Mouse (Mus musculus) neural tube, embryonic 15.5 days (tissue): ENCODE data around the gene Tradd. TPM values are rescaled to one million over a fixed set of nuclear protein-coding genes. Genes with fewer than 3 reads are reported as not detected.

Experiments used
- ATAC-seq: fragments of 200-750 bp; cut with Nextera tagmentation; 2 replicates; pipeline ENCODE4 v1.8.0; 2017; ENCODE audit warnings: mild to moderate bottlenecking, moderate TSS enrichment, moderate library complexity; ENCODE audit not compliant: low FRiP score
- H3K27ac ChIP-seq: fragments of 300-500 bp; sonication (generic); replicated peaks from 2 replicates; pipeline ENCODE4 v1.5.1; 2015; ENCODE audit warnings: mild to moderate bottlenecking, inconsistent platforms
- H3K27me3 ChIP-seq: fragments of 300-500 bp; sonication (generic); replicated peaks from 2 replicates; pipeline ENCODE4 v1.6.1; 2015; ENCODE audit warnings: inconsistent platforms
- H3K36me3 ChIP-seq: fragments of 300-500 bp; sonication (generic); 2 replicates; pipeline ENCODE4 v1.6.1; 2015; ENCODE audit warnings: inconsistent platforms
- H3K4me1 ChIP-seq: fragments of 300-500 bp; sonication (generic); 2 replicates; pipeline ENCODE4 v1.6.1; 2015; ENCODE audit warnings: inconsistent platforms
- H3K4me2 ChIP-seq: fragments of 300-500 bp; sonication (generic); 2 replicates; pipeline ENCODE4 v1.6.1; 2015; ENCODE audit warnings: inconsistent platforms, mild to moderate bottlenecking, moderate library complexity
- H3K4me3 ChIP-seq: fragments of 300-500 bp; sonication (generic); replicated peaks from 2 replicates; pipeline ENCODE4 v1.5.1; 2015; ENCODE audit warnings: mild to moderate bottlenecking, inconsistent platforms
- H3K9ac ChIP-seq: fragments of 300-500 bp; sonication (generic); replicated peaks from 2 replicates; pipeline ENCODE4 v1.6.1; 2015; ENCODE audit warnings: mild to moderate bottlenecking, inconsistent platforms
- H3K9me3 ChIP-seq: fragments of 300-500 bp; sonication (generic); replicated peaks from 2 replicates; pipeline ENCODE4 v1.6.1; 2016; ENCODE audit warnings: inconsistent platforms
- WGBS: fragments of 180-500 bp; shearing (Covaris S2); methylation state at CpG from one replicate; pipeline ENCODE4 v1.1.7; 2015; ENCODE audit warnings: mixed read lengths; 5-methylcytosine and 5-hydroxymethylcytosine counted together
- polyA plus RNA-seq: library from polyadenylated mRNA; unstranded; fragments of >200 nt; fragmentation: Nextera tagmentation; extraction: Ambion mirVana; gene quantifications from 2 replicates; pipeline ENCODE4 v1.2.1, GENCODE M21; 2015

Tradd gene
- 20.7 and 24.3 TPM in 2 replicates for polyA plus RNA-seq

DNA sequence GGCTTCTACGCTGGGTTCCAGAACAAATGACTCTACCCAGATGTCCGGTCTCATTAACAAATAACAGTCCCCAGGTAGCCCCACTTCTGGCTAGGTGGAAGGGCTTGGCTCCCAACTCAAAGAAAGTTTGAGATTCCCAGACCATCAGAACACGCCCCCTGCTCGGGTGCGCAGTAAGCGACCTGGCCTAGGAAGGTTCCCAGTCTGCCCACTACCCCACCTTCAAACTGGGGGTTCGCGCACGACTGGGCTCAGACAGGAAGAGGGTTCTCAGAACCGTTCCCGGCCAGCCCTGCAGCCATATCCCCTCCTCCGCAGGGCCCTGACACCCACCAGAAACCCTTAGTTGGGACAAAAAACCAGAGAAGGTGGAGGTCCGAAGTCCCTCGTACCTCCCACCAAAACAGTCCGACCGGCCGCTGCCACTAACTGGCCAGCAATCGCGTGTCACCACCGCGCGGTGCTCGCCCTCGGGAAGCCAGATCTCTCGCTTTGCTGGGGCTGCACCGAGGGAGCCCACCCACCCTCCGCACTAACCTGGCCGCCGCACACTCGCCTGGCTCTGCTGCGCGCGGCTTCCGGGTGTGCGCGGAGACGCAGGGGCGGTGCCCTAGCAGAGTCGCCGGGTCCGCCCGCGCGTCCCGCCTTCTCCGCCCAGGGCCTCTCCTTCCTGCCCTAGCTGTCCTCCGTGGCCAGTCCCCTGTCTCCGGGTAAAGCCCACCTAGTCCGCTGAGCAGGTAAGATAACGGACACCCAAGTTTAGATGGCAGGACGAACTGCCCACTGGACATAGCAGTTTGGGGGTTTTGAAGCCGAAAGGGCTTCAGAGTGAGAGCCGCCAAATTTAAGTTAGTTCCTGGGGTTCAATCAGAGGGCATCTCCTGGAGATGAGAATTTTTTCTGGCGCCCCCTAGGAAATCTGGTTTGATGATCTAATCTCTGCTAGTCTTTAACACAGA, at the start of gene Tradd, which contains the start of gene Fbxl8:
Gene Tradd, minus strand, starts transcription at position 586 of the 959 bp plus-strand sequence.
Gene Fbxl8, plus strand, starts transcription at position 625 of the 959 bp plus-strand sequence.
- H3K9ac ChIP-seq, result peak within 1 kb of the TSS; percentile 49
- peak within 1 kb of the TSS; percentile 92 for H3K4me2 ChIP-seq
- H3K4me3 ChIP-seq, result peak within 1 kb of the TSS; percentile 64
- peaks cover 90% of the 10 kb centered on the region for H3K27me3 ChIP-seq
- under 1% methylated on average over 54 of the region's 54 CpGs for WGBS
- H3K4me1 ChIP-seq, result peaks cover 45% of the 10 kb centered on the region
- no peak within 1 kb of the TSS for H3K27ac ChIP-seq
- H3K36me3 ChIP-seq, result no peaks in the 10 kb centered on the region
- no peaks in the 10 kb centered on the region for H3K9me3 ChIP-seq
- ATAC-seq, result no peak

DNA sequence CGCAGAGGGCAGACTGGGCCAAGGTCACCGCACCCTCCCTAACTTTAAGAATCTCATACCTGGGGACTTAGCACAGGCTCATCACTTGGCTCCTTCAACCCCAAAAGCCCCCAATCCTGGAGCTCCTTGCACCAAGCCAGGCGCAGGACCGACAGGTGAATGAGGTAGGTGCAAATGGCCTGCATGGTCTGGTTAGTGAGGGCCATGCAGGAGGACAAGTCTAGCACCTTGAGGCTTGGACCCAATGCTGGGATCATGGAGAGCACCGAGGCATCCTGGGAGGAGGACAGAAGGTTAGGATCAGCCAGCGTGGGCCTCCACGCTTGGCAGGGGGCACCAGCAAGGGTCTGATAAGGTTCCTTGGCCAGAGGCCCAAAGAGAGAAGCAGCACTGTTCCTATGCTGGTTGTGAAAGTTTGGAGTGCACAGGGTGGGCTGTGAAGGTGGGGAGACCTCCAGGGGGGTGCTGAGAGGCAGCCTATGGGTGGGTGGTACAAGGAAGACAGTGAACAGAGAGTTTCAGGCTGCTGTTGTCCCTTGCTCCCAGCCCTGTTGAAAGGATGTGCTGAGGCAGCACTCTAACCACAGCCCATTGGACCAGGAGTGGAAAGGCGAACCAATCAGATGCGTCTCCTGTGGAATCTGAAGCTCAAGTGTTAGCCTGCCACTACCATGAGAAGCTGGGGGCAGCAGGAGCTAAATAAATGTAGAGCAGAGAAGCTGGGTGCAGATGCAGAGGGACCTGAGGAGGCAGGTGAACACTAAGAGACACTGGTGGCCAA, 49.4 kb upstream of the Tradd start:
- Histone ChIP-seq H3K4me1 (no peaks in the 10 kb centered on the region), H3K27me3 (no peaks in the 10 kb centered on the region), H3K27ac (no peak overlapping the region), H3K4me2 (no peak overlapping the region), H3K4me3 (no peak overlapping the region), H3K36me3 (peaks cover 89% of the 10 kb centered on the region), H3K9me3 (no peaks in the 10 kb centered on the region), H3K9ac (no peak overlapping the region)
- WGBS, result 82% methylated on average over 9 of the region's 9 CpGs
- ATAC-seq, result no peak

DNA sequence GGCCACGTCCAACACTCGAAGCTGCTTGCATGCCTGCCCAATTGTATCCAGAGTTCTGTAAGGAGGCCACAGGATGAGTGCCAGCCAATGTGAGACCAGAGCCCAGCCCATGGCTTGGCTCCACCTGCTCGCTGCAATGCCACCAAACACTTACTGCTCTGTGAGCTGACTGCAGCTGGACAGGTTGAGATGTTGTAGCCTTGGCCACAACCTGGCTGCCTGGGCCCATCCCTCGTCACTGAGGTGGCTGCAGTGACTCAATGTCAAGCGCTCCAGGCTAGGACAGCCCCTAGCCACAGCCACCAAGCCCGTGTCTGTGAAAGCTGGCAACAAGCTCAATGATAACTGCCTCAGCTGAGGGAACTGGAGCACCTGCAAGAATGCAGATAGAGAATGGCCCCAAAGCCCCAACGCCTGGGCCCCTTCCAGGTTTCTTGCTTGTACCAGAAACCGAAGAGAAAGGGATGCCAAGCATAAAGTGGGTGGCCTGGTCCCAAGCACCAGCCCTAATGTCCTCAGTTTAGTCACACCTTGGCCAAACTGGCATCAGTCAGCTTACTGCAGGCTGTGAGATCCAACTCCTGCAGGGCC, 48.6 kb upstream of the Tradd start:
- no peak for ATAC-seq
- Histone ChIP-seq H3K36me3 (peaks cover 89% of the 10 kb centered on the region), H3K4me1 (no peaks in the 10 kb centered on the region), H3K4me2 (no peak overlapping the region), H3K9me3 (no peaks in the 10 kb centered on the region), H3K9ac (no peak overlapping the region), H3K27me3 (no peaks in the 10 kb centered on the region), H3K27ac (no peak overlapping the region), H3K4me3 (no peak overlapping the region)
- 94% methylated on average over 8 of the region's 8 CpGs for WGBS

DNA sequence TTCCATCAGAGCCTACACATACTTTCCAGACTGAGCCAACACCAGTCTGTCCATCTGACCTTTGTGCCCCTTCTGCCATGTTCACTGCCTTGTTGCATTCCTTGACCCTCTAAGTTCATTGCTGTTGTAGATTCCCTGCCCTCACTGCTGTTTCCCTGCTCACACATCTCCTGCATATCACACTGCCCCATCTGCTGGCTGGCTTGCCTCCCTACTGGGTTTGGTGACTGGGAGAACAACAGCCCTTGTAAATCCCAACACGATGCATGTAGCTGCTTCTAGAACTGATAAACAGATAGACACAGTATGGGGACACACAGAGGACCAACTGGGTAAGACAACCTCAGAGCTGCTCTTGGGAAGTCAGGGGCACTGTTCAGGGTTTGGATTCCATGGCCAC, 47.3 kb upstream of the Tradd start:
- Histone ChIP-seq H3K4me1 (no peaks in the 10 kb centered on the region), H3K36me3 (peaks cover 91% of the 10 kb centered on the region), H3K27ac (no peak overlapping the region), H3K9ac (no peak overlapping the region), H3K9me3 (no peaks in the 10 kb centered on the region), H3K27me3 (no peaks in the 10 kb centered on the region), H3K4me3 (no peak overlapping the region), H3K4me2 (no peak overlapping the region)
- no peak for ATAC-seq
- WGBS, result 85% methylated on average over 1 of the region's 1 CpGs

DNA sequence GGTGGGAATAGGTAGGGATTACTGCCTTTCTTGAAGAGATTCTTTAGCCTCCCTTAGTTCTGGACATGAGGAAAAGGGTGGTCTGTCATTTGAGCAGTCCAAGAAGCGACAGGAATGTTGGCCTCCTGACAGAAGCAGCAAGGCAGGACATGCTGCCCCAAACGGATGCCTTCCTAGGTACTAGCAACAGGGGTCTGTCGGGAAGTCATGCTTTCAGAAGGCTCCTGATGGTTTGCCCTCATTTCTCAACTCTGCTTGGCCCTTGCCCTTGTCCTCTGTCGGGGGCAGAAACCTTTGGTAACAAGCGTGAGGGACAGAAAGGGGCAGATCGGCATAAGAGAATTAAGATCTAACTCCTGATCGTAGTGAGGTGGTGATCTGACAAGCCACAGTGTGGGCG, 45.7 kb upstream of the Tradd start:
- no peaks in the 10 kb centered on the region for H3K9me3 ChIP-seq
- peaks cover 83% of the 10 kb centered on the region for H3K36me3 ChIP-seq
- H3K27ac ChIP-seq, result no peak overlapping the region
- no peak overlapping the region for H3K9ac ChIP-seq
- H3K4me3 ChIP-seq, result no peak overlapping the region
- ATAC-seq, result no peak
- no peaks in the 10 kb centered on the region for H3K27me3 ChIP-seq
- H3K4me1 ChIP-seq, result peaks cover 12% of the 10 kb centered on the region
- H3K4me2 ChIP-seq, result no peak overlapping the region
- 89% methylated on average over 8 of the region's 8 CpGs for whole genome bisulfite sequencing

DNA sequence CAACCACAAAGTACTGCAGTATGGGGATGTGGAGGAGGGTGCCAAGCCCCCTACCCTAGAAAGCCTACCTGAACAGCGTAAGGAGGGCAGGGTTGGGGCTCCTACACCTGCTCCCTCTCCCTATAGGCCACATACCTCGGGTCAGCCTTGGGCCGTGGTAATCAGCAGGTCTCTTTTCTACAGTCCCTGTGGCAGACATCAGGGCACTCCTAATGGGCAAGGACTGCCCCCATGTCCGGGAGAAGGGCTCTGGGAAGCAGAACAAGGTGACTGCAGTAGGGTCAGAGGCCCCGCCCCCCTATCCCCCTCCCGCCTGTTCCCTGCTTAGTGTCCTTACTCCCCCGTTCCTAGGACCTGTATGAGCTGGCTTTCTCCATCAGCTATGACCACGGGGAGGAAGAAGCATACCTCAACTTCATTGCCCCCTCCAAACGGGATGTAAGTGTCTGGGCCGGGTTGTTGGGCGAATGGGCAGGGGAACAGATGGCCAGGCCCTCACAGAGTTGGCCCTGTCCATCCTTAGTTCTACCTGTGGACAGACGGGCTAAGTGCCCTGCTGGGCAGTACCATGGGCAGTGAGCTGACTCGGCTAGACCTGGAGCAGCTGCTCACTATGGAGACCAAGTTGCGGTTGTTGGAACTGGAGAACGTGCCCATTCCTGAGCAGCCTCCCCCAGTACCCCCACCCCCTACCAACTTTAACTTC, 44.9 kb upstream of the Tradd start:
- peaks cover 77% of the 10 kb centered on the region for H3K36me3 ChIP-seq
- ATAC-seq, result no peak
- no peak overlapping the region for H3K27ac ChIP-seq
- H3K4me1 ChIP-seq, result peaks cover 20% of the 10 kb centered on the region
- H3K9me3 ChIP-seq, result no peaks in the 10 kb centered on the region
- WGBS, result 86% methylated on average over 15 of the region's 15 CpGs
- no peak overlapping the region for H3K4me3 ChIP-seq
- H3K27me3 ChIP-seq, result no peaks in the 10 kb centered on the region
- H3K9ac ChIP-seq, result no peak overlapping the region
- no peak overlapping the region for H3K4me2 ChIP-seq

DNA sequence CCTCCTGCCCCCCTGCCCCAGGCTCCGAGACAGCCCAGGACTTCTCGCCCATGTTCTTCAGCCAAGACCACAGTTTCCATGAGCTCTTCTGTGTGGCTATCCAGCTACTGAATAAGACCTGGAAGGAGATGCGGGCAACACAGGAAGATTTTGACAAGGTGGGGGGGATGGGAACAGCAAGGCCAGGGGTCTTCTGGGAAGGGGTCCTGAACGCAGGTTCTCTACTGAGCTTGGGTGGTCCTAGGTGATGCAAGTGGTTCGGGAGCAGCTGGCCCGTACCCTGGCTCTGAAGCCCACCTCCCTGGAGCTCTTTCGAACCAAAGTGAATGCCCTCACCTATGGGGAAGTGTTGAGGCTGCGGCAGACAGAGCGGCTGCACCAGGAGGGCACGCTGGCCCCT, 44.0 kb upstream of the Tradd start:
- no peak overlapping the region for H3K9ac ChIP-seq
- no peaks in the 10 kb centered on the region for H3K27me3 ChIP-seq
- H3K36me3 ChIP-seq, result peaks cover 76% of the 10 kb centered on the region
- H3K4me1 ChIP-seq, result peaks cover 20% of the 10 kb centered on the region
- no peak overlapping the region for H3K27ac ChIP-seq
- ATAC-seq, result no peak
- no peak overlapping the region for H3K4me3 ChIP-seq
- no peaks in the 10 kb centered on the region for H3K9me3 ChIP-seq
- no peak overlapping the region for H3K4me2 ChIP-seq
- WGBS, result 96% methylated on average over 10 of the region's 10 CpGs

DNA sequence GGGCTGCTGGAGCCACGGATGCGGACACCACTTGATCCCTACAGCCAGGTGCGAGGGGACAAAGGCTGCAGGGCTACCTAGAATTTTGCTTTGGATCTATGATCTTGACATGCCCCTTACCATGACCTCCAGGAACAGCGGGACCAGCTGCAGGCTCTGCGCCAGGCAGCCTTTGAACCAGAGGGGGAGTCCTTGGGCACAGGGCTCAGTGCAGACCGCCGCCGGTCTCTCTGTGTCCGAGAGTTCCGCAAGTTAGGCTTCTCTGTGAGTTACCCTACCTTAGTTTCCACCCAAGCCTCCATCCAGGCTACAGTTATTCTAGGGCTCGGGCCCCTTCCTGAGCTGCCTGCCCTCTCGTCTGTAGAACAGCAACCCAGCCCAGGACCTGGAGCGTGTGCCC, 43.3 kb upstream of the Tradd start:
- Histone ChIP-seq H3K4me1 (peaks cover 20% of the 10 kb centered on the region), H3K9ac (no peak overlapping the region), H3K36me3 (peaks cover 74% of the 10 kb centered on the region), H3K4me3 (no peak overlapping the region), H3K27me3 (no peaks in the 10 kb centered on the region), H3K27ac (no peak overlapping the region), H3K4me2 (no peak overlapping the region), H3K9me3 (no peaks in the 10 kb centered on the region)
- WGBS, result 94% methylated on average over 13 of the region's 13 CpGs
- no peak for ATAC-seq

DNA sequence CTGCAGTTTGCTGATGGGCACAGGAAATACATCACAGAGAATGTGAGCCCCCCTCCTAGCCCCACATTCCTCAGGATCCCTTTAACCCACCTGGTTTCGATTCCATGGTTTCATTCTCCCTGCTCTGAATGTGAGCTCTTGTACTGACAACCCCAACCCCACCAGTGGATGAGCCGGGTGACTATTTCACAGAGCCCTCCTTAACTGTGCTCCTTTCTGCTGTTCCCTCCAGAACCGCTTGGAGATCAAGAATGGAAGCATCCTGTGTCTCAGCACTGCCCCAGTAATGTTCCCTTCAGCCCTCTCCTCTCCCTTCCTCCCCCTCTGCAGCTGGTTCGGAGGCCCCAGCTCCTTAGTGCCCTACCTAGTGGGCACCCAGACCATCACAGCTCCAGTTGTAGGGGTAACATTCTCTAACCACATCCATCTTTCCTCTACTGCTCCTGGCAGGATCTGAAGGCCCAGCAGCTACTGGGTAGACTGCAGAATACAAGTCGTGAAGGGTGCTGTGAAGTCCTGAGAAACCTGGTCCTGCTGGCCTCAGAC, 41.8 kb upstream of the Tradd start:
- Histone ChIP-seq H3K9me3 (no peaks in the 10 kb centered on the region), H3K9ac (no peak overlapping the region), H3K36me3 (peaks cover 74% of the 10 kb centered on the region), H3K27ac (no peak overlapping the region), H3K4me1 (peaks cover 20% of the 10 kb centered on the region), H3K4me2 (peak overlapping the region; percentile 50), H3K4me3 (no peak overlapping the region), H3K27me3 (no peaks in the 10 kb centered on the region)
- WGBS, result 62% methylated on average over 5 of the region's 5 CpGs
- peak; percentile 14; the same call in 1 of the 2 replicates for ATAC-seq

DNA sequence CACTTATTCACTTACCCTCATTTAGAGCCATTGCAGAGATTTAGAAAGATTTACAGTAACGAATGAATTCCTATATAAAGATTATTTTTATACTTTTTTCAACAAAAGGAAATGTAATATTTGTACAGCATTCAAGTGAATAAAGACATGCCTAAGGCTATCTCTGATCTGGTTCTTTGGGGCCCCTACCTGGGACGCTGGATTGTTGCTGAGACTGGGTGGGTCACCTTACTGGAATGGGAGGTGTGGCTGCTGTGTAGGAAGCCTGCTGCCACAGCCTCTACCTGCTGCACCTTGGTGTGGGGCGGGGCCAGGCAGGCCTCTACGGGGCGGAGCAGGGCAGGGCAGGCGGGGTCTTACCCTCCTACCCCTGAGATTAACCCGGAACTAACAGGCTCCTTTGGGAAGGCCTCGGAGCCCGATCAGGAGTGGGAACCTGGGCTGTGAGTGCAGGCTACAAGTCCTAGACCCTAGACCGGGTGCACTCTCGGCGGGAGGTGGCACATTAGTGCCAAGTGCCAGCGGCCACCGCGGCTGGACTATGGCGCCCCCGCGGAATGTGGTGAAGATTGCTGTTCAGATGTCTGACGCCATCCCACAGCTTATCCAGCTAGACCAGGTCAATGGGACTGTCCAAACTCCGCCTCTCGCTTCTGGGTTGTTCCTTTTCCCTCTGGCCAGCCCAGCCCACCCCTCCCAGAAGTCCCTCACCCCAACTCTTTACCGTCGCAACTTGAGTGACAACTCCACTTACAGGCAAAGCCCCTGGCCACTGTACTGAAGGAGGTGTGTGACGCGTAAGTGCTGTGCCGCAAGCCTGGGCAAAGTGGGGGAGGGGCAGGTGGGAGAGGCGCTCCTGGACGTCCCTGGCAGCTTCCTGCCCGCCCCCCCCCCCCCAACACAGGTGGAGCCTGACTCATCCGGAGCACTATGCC, 41.1 kb upstream of the Tradd start, which contains the start of gene Elmo3:
Gene Elmo3, plus strand, starts transcription at position 391 of the 935 bp plus-strand sequence.
- H3K4me1 ChIP-seq, result peaks cover 20% of the 10 kb centered on the region
- ATAC-seq, result peak; percentile 55
- H3K9me3 ChIP-seq, result no peaks in the 10 kb centered on the region
- H3K9ac ChIP-seq, result no peak within 1 kb of the TSS
- H3K4me3 ChIP-seq, result peak within 1 kb of the TSS; percentile 8
- no peaks in the 10 kb centered on the region for H3K27me3 ChIP-seq
- H3K36me3 ChIP-seq, result peaks cover 78% of the 10 kb centered on the region
- peak within 1 kb of the TSS; percentile 50 for H3K4me2 ChIP-seq
- peak within 1 kb of the TSS; percentile 48 for H3K27ac ChIP-seq
- WGBS, result 12% methylated on average over 30 of the region's 30 CpGs
